Mouse (Mus musculus) macrophage (primary cell): ENCODE measurements around the gene Nsg1. TPM values are rescaled to one million over a fixed set of nuclear protein-coding genes. Genes with fewer than 3 reads are reported as not detected.

Source experiments
- H3K27ac ChIP-seq: fragments of 350-480 bp; formaldehyde crosslinking; 2 replicates; pipeline ENCODE4 v1.9.0; 2021
- H3K36me3 ChIP-seq: fragments of 350-480 bp; formaldehyde crosslinking; 2 replicates; pipeline ENCODE4 v1.9.0; 2021; ENCODE audit errors: inconsistent target
- H3K4me3 ChIP-seq: fragments of 350-480 bp; formaldehyde crosslinking; 2 replicates; pipeline ENCODE4 v1.9.0; 2021; ENCODE audit errors: inconsistent target
- H3K79me2 ChIP-seq: fragments of 350-480 bp; formaldehyde crosslinking; 2 replicates; pipeline ENCODE4 v1.9.0; 2021; ENCODE audit errors: inconsistent target
- WGBS: methylation state at CpG from one replicate; pipeline ENCODE4 v1.1.7; 2026; ENCODE audit warnings: inconsistent platforms; ENCODE audit not compliant: missing documents; 5-methylcytosine and 5-hydroxymethylcytosine counted together
- polyA plus RNA-seq: library from polyadenylated mRNA; stranded (reverse); fragments of 250-400 nt; gene quantifications from 3 replicates; pipeline ENCODE4 v1.2.4, GENCODE M21; 2018; ENCODE audit warnings: inconsistent platforms

Gene Nsg1
- polyA plus RNA-seq, 1 experiment from 2014 or later: not detected

DNA sequence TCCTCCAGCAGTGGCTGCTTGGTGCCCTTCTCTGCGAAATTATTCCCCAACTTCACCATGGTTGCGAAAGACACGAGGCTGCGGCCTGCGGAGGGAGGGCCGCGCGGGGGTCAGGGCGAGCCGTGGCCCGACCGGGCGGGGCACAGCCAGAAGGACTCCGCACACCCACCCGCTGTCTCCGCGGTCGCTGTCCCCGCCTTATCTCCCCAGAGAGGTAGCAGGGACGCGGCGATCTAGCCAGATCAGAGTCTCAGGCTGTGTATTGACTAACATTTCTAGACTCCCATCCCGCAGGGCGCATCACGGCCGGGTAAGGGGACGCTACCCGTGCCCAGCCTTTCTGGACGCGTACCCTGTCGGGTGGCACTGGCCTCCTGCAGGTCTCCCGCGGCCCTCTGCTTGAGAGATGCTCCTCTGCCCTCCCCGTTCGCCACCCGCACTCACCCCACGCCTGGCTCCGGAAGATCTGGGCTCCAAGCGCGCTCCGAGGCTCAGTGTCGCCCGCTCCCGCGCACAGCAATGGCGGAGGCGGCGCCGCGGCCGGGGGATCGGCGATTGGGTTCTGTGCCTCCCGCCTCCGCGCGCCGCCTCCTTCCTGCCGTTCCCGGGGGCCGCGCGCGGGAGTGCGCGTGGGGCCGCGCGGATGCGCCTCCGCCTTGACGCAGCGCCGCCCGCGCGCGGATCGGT lies 617 bp downstream of the Nsg1 start:
- H3K79me2 ChIP-seq: no peaks in the 10 kb centered on the region
- H3K36me3 ChIP-seq: no peaks in the 10 kb centered on the region

GRCm38 (mm10) chr5:38158501-38158946 lies 1.2 kb downstream of the Nsg1 start:
- Histone ChIP-seq H3K27ac (no peak overlapping the region), H3K4me3 (no peak overlapping the region), H3K79me2 (no peaks in the 10 kb centered on the region), H3K36me3 (no peaks in the 10 kb centered on the region)
- WGBS: 7% methylated on average over 16 of the region's 17 CpGs

More for the DNA sequence above, 617 bp downstream of the Nsg1 start:
- Histone ChIP-seq H3K27ac (no peak overlapping the region), H3K4me3 (no peak overlapping the region)
- 2% methylated on average over 63 of the region's 79 CpGs for WGBS

DNA sequence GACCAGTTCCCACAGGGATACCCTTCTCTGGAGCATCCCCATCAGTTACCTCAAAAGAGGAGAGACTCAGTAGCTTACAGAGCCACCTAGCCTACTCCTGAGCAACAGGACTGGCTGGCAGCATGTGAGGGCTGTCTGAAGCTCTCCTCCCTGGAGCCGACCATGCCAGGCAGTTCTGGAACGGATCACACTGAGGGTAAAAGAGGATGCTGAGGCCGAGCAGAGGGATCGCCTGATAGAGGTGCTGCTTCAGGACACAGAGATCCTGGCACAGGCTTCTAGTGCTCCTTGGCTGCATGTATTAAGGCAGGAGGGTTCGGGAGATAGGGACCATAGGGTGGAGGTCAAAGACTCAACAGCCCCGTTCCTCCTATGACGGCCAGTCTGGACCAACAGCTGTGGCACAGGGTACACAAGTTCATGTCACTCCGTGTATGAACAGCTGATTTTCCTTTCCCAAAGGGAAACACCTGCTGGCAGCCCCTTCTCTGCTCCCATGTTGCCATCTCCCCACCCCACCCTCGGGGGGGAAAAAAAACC lies 2.2 kb downstream of the Nsg1 start:
- Histone ChIP-seq H3K36me3 (no peaks in the 10 kb centered on the region), H3K79me2 (no peaks in the 10 kb centered on the region), H3K4me3 (no peak overlapping the region), H3K27ac (no peak overlapping the region)
- 91% methylated on average over 9 of the region's 9 CpGs for WGBS

- H3K79me2 ChIP-seq: no peaks in the 10 kb centered on the region
- H3K4me3 ChIP-seq: no peak overlapping the region
- no peaks in the 10 kb centered on the region for H3K36me3 ChIP-seq
- 92% methylated on average over 5 of the region's 5 CpGs for WGBS
- no peak overlapping the region for H3K27ac ChIP-seq
Observed at GRCm38 (mm10) chr5:38153636-38154035, 6.1 kb downstream of the Nsg1 start.

GRCm38 (mm10) chr5:38152201-38153108 lies 7.3 kb downstream of the Nsg1 start:
- H3K4me3 ChIP-seq: no peak overlapping the region
- H3K27ac ChIP-seq: no peak overlapping the region
- H3K79me2 ChIP-seq: no peaks in the 10 kb centered on the region
- WGBS: 91% methylated on average over 10 of the region's 10 CpGs
- no peaks in the 10 kb centered on the region for H3K36me3 ChIP-seq

GRCm38 (mm10) chr5:38151264-38151663 lies 8.4 kb downstream of the Nsg1 start:
- Histone ChIP-seq H3K79me2 (no peaks in the 10 kb centered on the region), H3K4me3 (no peak overlapping the region), H3K27ac (no peak overlapping the region), H3K36me3 (no peaks in the 10 kb centered on the region)
- WGBS: 89% methylated on average over 3 of the region's 3 CpGs

GRCm38 (mm10) chr5:38146524-38146923 lies 13.2 kb downstream of the Nsg1 start:
- no peaks in the 10 kb centered on the region for H3K36me3 ChIP-seq
- no peak overlapping the region for H3K27ac ChIP-seq
- H3K4me3 ChIP-seq: no peak overlapping the region
- H3K79me2 ChIP-seq: no peaks in the 10 kb centered on the region
- 97% methylated on average over 6 of the region's 6 CpGs for WGBS

- Histone ChIP-seq H3K27ac (no peak overlapping the region), H3K79me2 (no peaks in the 10 kb centered on the region), H3K36me3 (no peaks in the 10 kb centered on the region), H3K4me3 (no peak overlapping the region)
- WGBS: 93% methylated on average over 6 of the region's 6 CpGs
Observed at GRCm38 (mm10) chr5:38140893-38141292, 18.8 kb downstream of the Nsg1 start.

- no peaks in the 10 kb centered on the region for H3K36me3 ChIP-seq
- H3K79me2 ChIP-seq: no peaks in the 10 kb centered on the region
- no peak overlapping the region for H3K4me3 ChIP-seq
- no peak overlapping the region for H3K27ac ChIP-seq
- 89% methylated on average over 9 of the region's 9 CpGs for WGBS
Observed at GRCm38 (mm10) chr5:38137163-38137562, 22.5 kb downstream of the Nsg1 start.

DNA sequence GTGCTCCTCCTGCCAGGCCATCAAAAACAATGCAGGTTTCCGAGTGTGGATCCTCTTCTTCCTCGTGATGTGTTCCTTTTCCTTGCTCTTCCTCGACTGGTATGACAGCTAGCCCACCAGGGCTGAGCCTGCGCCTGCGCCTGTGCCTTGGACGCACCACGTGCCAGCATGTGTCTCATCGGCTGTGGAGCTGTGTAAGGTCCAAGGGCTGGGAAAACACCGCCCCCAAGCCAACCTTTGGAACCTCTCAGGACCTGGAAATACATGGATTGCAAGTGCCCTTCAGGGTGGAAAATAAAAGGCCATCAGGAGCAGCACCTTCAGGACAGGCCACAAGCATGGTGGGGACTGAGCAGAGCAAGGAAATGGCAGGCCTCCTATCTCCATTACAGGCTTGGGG lies 23.5 kb downstream of the Nsg1 start:
- no peaks in the 10 kb centered on the region for H3K79me2 ChIP-seq
- H3K27ac ChIP-seq: no peak overlapping the region
- 94% methylated on average over 9 of the region's 9 CpGs for whole genome bisulfite sequencing
- H3K36me3 ChIP-seq: no peaks in the 10 kb centered on the region
- H3K4me3 ChIP-seq: no peak overlapping the region

DNA sequence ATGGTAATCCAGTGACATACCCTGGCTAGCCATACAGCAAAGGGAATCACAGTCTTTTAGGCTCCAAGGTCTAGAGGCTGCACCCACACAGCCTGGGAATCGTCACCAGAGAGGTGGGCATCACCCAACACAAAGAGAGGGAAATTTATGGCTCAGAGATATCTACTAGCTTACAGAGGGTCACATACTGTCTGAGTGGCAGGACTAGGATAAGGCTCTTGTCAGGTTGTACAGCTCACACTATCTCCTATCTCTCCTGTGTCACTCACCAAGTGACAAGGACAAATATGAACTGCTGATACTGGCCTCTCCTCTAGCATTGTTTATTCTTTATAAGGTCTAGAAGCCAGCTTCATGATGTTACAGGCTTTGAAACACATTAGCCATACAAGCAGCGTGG lies 30.4 kb downstream of the Nsg1 start:
- Histone ChIP-seq H3K36me3 (peaks cover 22% of the 10 kb centered on the region; the same call in 1 of the 2 replicates), H3K27ac (no peak overlapping the region), H3K4me3 (no peak overlapping the region), H3K79me2 (no peaks in the 10 kb centered on the region)
- 100% methylated on average over 2 of the region's 2 CpGs for WGBS

DNA sequence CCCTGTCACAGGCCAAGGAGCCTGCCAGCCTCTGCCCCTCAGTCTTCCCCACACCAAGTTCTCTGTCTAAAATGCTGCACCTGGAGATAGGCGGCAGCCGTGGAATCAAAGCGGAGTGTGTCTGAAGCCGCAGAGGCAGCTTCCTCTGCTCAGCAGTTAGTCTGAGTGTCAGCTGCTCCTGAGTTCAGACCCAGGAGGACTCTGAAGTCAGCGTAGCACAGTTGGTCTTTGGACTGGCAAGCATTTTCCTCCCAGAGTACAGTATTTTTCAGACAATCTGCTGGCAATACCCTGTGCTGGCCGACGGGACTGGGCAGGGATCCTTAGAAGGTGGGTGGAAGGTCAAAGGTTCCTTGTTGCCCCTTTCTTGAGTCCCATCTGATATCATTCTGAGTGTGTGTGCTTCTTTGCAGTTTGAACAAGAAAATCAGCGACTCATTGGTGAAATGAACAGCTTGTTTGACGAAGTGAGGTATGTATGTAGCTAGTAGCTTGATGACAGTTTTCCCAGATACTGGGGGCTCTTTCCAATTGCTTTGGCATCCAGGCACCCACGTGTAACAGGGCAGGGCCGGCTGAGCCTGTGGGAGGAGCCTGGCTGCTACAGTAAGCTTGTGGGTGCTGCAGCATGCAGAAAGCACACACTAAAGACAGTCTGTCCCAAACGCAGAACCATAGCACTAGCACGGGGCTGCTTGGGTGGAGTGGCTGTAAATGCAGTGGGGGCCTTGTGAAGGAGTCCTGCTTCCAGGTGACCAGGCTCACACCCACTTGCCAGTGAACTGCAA lies 33.0 kb downstream of the Nsg1 start:
- no peak overlapping the region for H3K27ac ChIP-seq
- H3K4me3 ChIP-seq: no peak overlapping the region
- 95% methylated on average over 10 of the region's 13 CpGs for WGBS
- peaks cover 22% of the 10 kb centered on the region; the same call in 1 of the 2 replicates for H3K36me3 ChIP-seq
- no peaks in the 10 kb centered on the region for H3K79me2 ChIP-seq

GRCm38 (mm10) chr5:38121699-38122098 lies 38.0 kb downstream of the Nsg1 start:
- Histone ChIP-seq H3K27ac (no peak overlapping the region), H3K36me3 (peaks cover 17% of the 10 kb centered on the region; the same call in 1 of the 2 replicates), H3K79me2 (no peaks in the 10 kb centered on the region), H3K4me3 (no peak overlapping the region)
- 95% methylated on average over 5 of the region's 7 CpGs for WGBS

DNA sequence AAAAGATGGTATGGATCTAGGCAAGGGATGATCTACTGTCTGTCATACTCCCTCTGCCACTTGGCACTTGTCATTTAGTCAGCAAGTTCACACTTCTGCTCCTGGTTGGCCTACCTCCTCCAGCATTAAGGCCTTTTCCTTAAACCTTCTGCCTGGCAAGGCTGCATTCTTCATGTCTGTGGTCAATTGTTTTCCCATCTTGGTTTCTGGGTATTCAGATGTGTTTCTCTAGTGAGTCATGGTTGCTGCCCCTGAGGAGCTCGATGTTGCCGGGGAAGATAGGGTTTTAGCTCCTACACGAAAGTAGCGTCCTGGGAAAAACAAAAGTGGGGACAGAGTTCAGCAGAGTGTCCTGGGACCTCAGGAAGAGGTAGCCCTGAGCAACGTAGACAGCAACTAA lies 40.4 kb downstream of the Nsg1 start:
- WGBS: 95% methylated on average over 5 of the region's 5 CpGs
- Histone ChIP-seq H3K36me3 (peaks cover 23% of the 10 kb centered on the region; the same call in 1 of the 2 replicates), H3K79me2 (no peaks in the 10 kb centered on the region), H3K4me3 (no peak overlapping the region), H3K27ac (no peak overlapping the region)
